Mouse (Mus musculus) small intestine, adult 2 months (tissue): ENCODE results near the gene Adipor1.

Source experiments
- CTCF ChIP-seq: fragments of 200-500 bp; IDR thresholded peaks from 2 replicates; pipeline ENCODE4 v1.5.1; 2012; ENCODE audit warnings: low read depth, mild to moderate bottlenecking, control low read depth, inconsistent platforms, low read length, moderate library complexity, mixed read lengths; ENCODE audit not compliant: insufficient replicate concordance, insufficient read length; ENCODE audit errors: extremely low read depth
- POLR2A ChIP-seq: fragments of 200-500 bp; IDR thresholded peaks from 2 replicates; pipeline ENCODE4 v1.6.1; 2012; ENCODE audit warnings: low read depth, mild to moderate bottlenecking, control low read depth, inconsistent platforms, low read length, moderate library complexity

DNA sequence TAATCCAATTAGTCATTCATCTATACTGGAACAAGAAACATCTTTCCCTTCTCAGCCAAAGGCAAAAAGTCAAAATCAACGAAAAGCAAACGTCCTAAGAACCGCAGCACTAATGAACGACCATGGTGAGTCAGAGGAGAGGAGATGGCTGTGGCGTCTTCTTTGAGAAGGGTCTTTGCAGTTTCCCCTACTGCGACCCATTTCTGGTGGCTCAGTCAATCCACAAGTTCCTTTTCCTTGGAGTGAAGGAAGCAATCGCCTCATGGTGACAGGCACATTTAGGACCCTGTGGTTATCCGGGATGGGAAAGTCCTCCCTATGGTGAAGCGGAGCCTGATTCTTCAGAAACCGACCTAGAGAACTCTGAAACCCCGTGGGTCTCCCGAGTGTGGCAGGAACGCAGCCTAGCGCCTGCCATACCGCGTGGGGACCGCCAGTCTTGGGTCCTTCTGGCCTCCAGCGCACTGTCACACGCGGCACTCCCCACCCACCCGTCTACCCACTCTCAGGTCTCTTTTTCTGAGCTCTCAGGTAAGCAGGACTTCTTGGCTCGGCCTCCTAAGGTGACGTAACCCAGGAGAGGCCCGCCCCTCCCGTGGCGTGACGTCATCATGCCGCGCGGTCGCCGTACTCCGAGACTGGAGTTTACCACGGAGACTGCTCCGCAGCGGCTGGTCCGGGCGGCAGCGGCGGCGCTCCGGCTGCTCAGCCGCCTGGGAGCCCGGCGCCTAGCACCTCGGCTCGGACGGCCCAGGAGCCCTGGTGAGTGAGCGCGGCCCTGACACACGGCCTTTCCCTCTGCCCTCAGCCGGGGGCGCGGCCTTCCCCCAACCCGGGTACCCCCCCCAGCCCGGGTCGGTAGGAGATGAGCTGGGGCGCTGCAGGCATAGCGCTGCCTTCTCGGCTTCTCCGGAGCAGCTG, 40.0 kb downstream of the Adipor1 start, which contains the start of gene Klhl12:
- TF ChIP-seq CTCF (no peak), POLR2A (peak; percentile 55; the same call in 1 of the 2 replicates)
